32 mouse cellular contexts compared by ENCODE assay signal in genomic region chr1:21326733-21327132, GRCm38 (mm10). TPM values are rescaled to one million over a fixed set of nuclear protein-coding genes. Genes with fewer than 3 reads are reported as not detected.
A peak's percentile ranks its signal among the peaks of the same experiment; 100 is the strongest.
DNase-seq lines count a peak whose midpoint lies in the region; ATAC-seq and TF ChIP-seq lines count a peak whose summit lies in the region.
"Had no signal": no experiment of that assay in that cellular context is flagged by ENCODE, and none has a peak within 500 bp of the region (broad histone marks: within the 10 kb centered on the region; RNA-seq: fewer than 3 reads in every experiment).

No protein-coding gene starts in this region.

- H3K27ac ChIP-seq in kidney, embryonic 16.5 days (ENCODE audit: low read length), result no peak overlapping the region
- H3K27ac ChIP-seq in lung, postnatal 0 days (ENCODE audit: low read length), result no peak overlapping the region
- H3K27ac ChIP-seq in intestine, postnatal 0 days (ENCODE audit: low read depth, low read length), result no peak overlapping the region
- H3K27ac ChIP-seq in heart, embryonic 11.5 days (ENCODE audit: low read depth, low read length), result no peak overlapping the region
- H3K27ac ChIP-seq in forebrain, embryonic 16.5 days (ENCODE audit: low read length), result no peak overlapping the region
- H3K27ac ChIP-seq: gastrocnemius, adult 2 months; hindbrain, embryonic 14.5 days had no signal

- TF ChIP-seq CTCF in lung, postnatal 0 days (IDR thresholded peaks at IDR 0.05), result no peak
- TF ChIP-seq CTCF in intestine, postnatal 0 days (IDR thresholded peaks at IDR 0.05; ENCODE audit: low read depth), result no peak

- H3K36me3 ChIP-seq in kidney, embryonic 16.5 days (ENCODE audit: insufficient read depth, low read length), result no peaks in the 10 kb centered on the region
- no peaks in the 10 kb centered on the region for H3K36me3 ChIP-seq in lung, postnatal 0 days (ENCODE audit: insufficient read depth, low read length)
- H3K36me3 ChIP-seq in intestine, postnatal 0 days (ENCODE audit: control insufficient read depth, insufficient read depth), result no peaks in the 10 kb centered on the region
- H3K36me3 ChIP-seq in heart, embryonic 11.5 days (ENCODE audit: control insufficient read depth, insufficient read depth, low read length), result no peaks in the 10 kb centered on the region
- no peaks in the 10 kb centered on the region for H3K36me3 ChIP-seq in forebrain, embryonic 16.5 days (ENCODE audit: control insufficient read depth, insufficient read depth)
- H3K36me3 ChIP-seq: G1E; heart, embryonic 12.5 days had no signal

- no peaks in the 10 kb centered on the region for H3K4me1 ChIP-seq in kidney, embryonic 16.5 days (ENCODE audit: insufficient read depth, low read length)
- H3K4me1 ChIP-seq in lung, postnatal 0 days (ENCODE audit: insufficient read depth, low read depth, low read length), result no peaks in the 10 kb centered on the region
- no peaks in the 10 kb centered on the region for H3K4me1 ChIP-seq in intestine, postnatal 0 days (replicated peaks; ENCODE audit: control insufficient read depth, insufficient read depth, low read length)
- H3K4me1 ChIP-seq in heart, embryonic 11.5 days (ENCODE audit: control insufficient read depth, insufficient read depth, low read length), result no peaks in the 10 kb centered on the region
- H3K4me1 ChIP-seq in forebrain, embryonic 16.5 days (replicated peaks; ENCODE audit: control insufficient read depth, insufficient read depth, low read length), result no peaks in the 10 kb centered on the region
- H3K4me1 ChIP-seq: heart, embryonic 12.5 days had no signal

- 88% methylated on average over 7 of the region's 7 CpGs for WGBS in kidney, embryonic 16.5 days
- 86% methylated on average over 7 of the region's 7 CpGs for WGBS in lung, postnatal 0 days
- 60% methylated on average over 7 of the region's 7 CpGs for WGBS in intestine, postnatal 0 days
- WGBS in heart, embryonic 11.5 days (ENCODE audit: insufficient replicate concordance), result 84% methylated on average over 7 of the region's 7 CpGs
- 92% methylated on average over 7 of the region's 7 CpGs for WGBS in forebrain, embryonic 16.5 days

- no peak overlapping the region for H3K9ac ChIP-seq in kidney, embryonic 16.5 days (replicated peaks; ENCODE audit: low read length)
- no peak overlapping the region for H3K9ac ChIP-seq in lung, postnatal 0 days (replicated peaks; ENCODE audit: low read depth)
- no peak overlapping the region for H3K9ac ChIP-seq in intestine, postnatal 0 days (ENCODE audit: low read depth, low read length)
- no peak overlapping the region for H3K9ac ChIP-seq in heart, embryonic 11.5 days (ENCODE audit: low read depth, low read length)
- no peak overlapping the region for H3K9ac ChIP-seq in forebrain, embryonic 16.5 days (replicated peaks; ENCODE audit: low read depth, low read length)
- H3K9ac ChIP-seq: heart, embryonic 12.5 days; hindbrain, embryonic 14.5 days had no signal

- H3K4me3 ChIP-seq in kidney, embryonic 16.5 days (ENCODE audit: low read length), result no peak overlapping the region
- no peak overlapping the region for H3K4me3 ChIP-seq in lung, postnatal 0 days (ENCODE audit: low read depth, low read length)
- H3K4me3 ChIP-seq in intestine, postnatal 0 days (ENCODE audit: low read depth, low read length), result no peak overlapping the region
- no peak overlapping the region for H3K4me3 ChIP-seq in heart, embryonic 11.5 days (ENCODE audit: low read depth, low read length)
- H3K4me3 ChIP-seq in forebrain, embryonic 16.5 days (replicated peaks; ENCODE audit: low read length), result no peak overlapping the region
- H3K4me3 ChIP-seq: gastrocnemius, adult 2 months; heart, embryonic 12.5 days had no signal

- ATAC-seq in kidney, embryonic 16.5 days (ENCODE audit: low FRiP score, low TSS enrichment), result no peak
- no peak for ATAC-seq in lung, postnatal 0 days
- ATAC-seq in intestine, postnatal 0 days, result peak; percentile 84
- no peak for ATAC-seq in heart, embryonic 11.5 days (replicated peaks; ENCODE audit: insufficient number of reproducible peaks, low FRiP score, low TSS enrichment)
- no peak for ATAC-seq in forebrain, embryonic 16.5 days
- ATAC-seq: forebrain, embryonic 14.5 days; midbrain, embryonic 16.5 days had no signal

- H3K27me3 ChIP-seq in kidney, embryonic 16.5 days (ENCODE audit: insufficient read depth, low read length), result no peaks in the 10 kb centered on the region
- H3K27me3 ChIP-seq in lung, postnatal 0 days (replicated peaks; ENCODE audit: insufficient read depth, low read length), result no peaks in the 10 kb centered on the region
- no peaks in the 10 kb centered on the region for H3K27me3 ChIP-seq in intestine, postnatal 0 days (replicated peaks; ENCODE audit: control insufficient read depth, insufficient read depth, low read length)
- H3K27me3 ChIP-seq in heart, embryonic 11.5 days (ENCODE audit: control insufficient read depth, insufficient read depth, low read length), result no peaks in the 10 kb centered on the region
- no peaks in the 10 kb centered on the region for H3K27me3 ChIP-seq in forebrain, embryonic 16.5 days (replicated peaks; ENCODE audit: control insufficient read depth, insufficient read depth, low read length)
- H3K27me3 ChIP-seq: heart, embryonic 12.5 days had no signal

- peaks cover 5% of the 10 kb centered on the region; the same call in 1 of the 2 replicates for H3K9me3 ChIP-seq in kidney, embryonic 16.5 days (ENCODE audit: low read length)
- H3K9me3 ChIP-seq in lung, postnatal 0 days (ENCODE audit: low read length), result no peaks in the 10 kb centered on the region
- no peaks in the 10 kb centered on the region for H3K9me3 ChIP-seq in intestine, postnatal 0 days (ENCODE audit: control insufficient read depth)
- peaks cover 2% of the 10 kb centered on the region; the same call in 1 of the 2 replicates for H3K9me3 ChIP-seq in heart, embryonic 11.5 days (replicated peaks; ENCODE audit: control insufficient read depth, low read length)
- no peaks in the 10 kb centered on the region for H3K9me3 ChIP-seq in forebrain, embryonic 16.5 days (ENCODE audit: control insufficient read depth, low read length)

- TF ChIP-seq EP300 in lung, postnatal 0 days (IDR thresholded peaks at IDR 0.05), result peak; percentile 9; the same call in 1 of the 2 replicates

- H3K4me2 ChIP-seq in kidney, embryonic 16.5 days (replicated peaks; ENCODE audit: low read depth, low read length), result no peak overlapping the region
- H3K4me2 ChIP-seq in lung, postnatal 0 days (replicated peaks; ENCODE audit: low read depth, low read length), result no peak overlapping the region
- H3K4me2 ChIP-seq in intestine, postnatal 0 days (replicated peaks; ENCODE audit: low read depth), result no peak overlapping the region
- H3K4me2 ChIP-seq in heart, embryonic 11.5 days, result no peak overlapping the region
- H3K4me2 ChIP-seq in forebrain, embryonic 16.5 days (ENCODE audit: low read length), result no peak overlapping the region
- H3K4me2 ChIP-seq: heart, embryonic 12.5 days; hindbrain, embryonic 14.5 days; liver, embryonic 11.5 days; midbrain, embryonic 11.5 days had no signal

- peak; percentile 55 to 79 for DNase-seq in kidney, adult 8-10 months
- DNase-seq in lung, postnatal 0 days (ENCODE audit: low spot score), result peak; percentile 13
- DNase-seq in lung, postnatal 25 days (ENCODE audit: low spot score), result no peak
- DNase-seq: adrenal gland, postnatal 10 days; cerebellum, adult 9-10 months; cerebellum, postnatal 36 days; gastrocnemius, adult 2 months; gastrocnemius, postnatal 36 days; heart, adult 18-20 months; lung, adult 18-20 months; lung, postnatal 10 days; right cerebral cortex, postnatal 25 days; spleen, adult 18-20 months; thymus, postnatal 4 days had no signal

RNA-seq across cellular contexts. Expression of gene Khdc1a, which starts 22.7 kb away (rescaled TPM):
- polyA plus RNA-seq in kidney, embryonic 16.5 days (2015; fragmentation: Nextera tagmentation; extraction: Ambion mirVana), result not detected in 2 replicates
- polyA plus RNA-seq in lung, postnatal 0 days (2015; fragmentation: Nextera tagmentation; extraction: Ambion mirVana), result not detected in 2 replicates
- not detected in 2 replicates for polyA plus RNA-seq in intestine, postnatal 0 days (2015; fragmentation: Nextera tagmentation; extraction: Ambion mirVana)
- polyA plus RNA-seq in heart, embryonic 11.5 days (2014; fragmentation: Nextera tagmentation; extraction: Ambion mirVana), result not detected in 2 replicates
- not detected in 2 replicates for polyA plus RNA-seq in forebrain, embryonic 16.5 days (2015; fragmentation: Nextera tagmentation; extraction: Ambion mirVana)
- polyA plus RNA-seq: C2C12; embryonic facial prominence, embryonic 11.5 days; forebrain, embryonic 14.5 days; frontal cortex, adult 2 months; G1E; heart, embryonic 12.5 days; heart, postnatal 0 days; hindbrain, embryonic 14.5 days; limb, embryonic 11.5 days; liver, embryonic 11.5 days; midbrain, embryonic 11.5 days; midbrain, embryonic 16.5 days; neural tube, embryonic 11.5 days had no signal

RNA-seq across cellular contexts. Expression of gene Khdc1c, which starts 41.4 kb away (rescaled TPM):
- not detected in 2 replicates for polyA plus RNA-seq in kidney, embryonic 16.5 days (2015; fragmentation: Nextera tagmentation; extraction: Ambion mirVana)
- polyA plus RNA-seq in lung, postnatal 0 days (2015; fragmentation: Nextera tagmentation; extraction: Ambion mirVana), result not detected in 2 replicates
- not detected in 2 replicates for polyA plus RNA-seq in intestine, postnatal 0 days (2015; fragmentation: Nextera tagmentation; extraction: Ambion mirVana)
- not detected in 2 replicates for polyA plus RNA-seq in heart, embryonic 11.5 days (2014; fragmentation: Nextera tagmentation; extraction: Ambion mirVana)
- not detected in 2 replicates for polyA plus RNA-seq in forebrain, embryonic 16.5 days (2015; fragmentation: Nextera tagmentation; extraction: Ambion mirVana)
- polyA plus RNA-seq: C2C12; embryonic facial prominence, embryonic 11.5 days; forebrain, embryonic 14.5 days; frontal cortex, adult 2 months; G1E; heart, embryonic 12.5 days; heart, postnatal 0 days; hindbrain, embryonic 14.5 days; limb, embryonic 11.5 days; liver, embryonic 11.5 days; midbrain, embryonic 11.5 days; midbrain, embryonic 16.5 days; neural tube, embryonic 11.5 days; thymus, postnatal 0 days had no signal

RNA-seq across cellular contexts. Expression of gene Khdc1b, which starts 56.6 kb away (rescaled TPM):
- 0.08 TPM in 1 of 2 replicates, not detected in the other for polyA plus RNA-seq in kidney, embryonic 16.5 days (2015; fragmentation: Nextera tagmentation; extraction: Ambion mirVana)
- not detected in 2 replicates for polyA plus RNA-seq in lung, postnatal 0 days (2015; fragmentation: Nextera tagmentation; extraction: Ambion mirVana)
- 0.07 and 0.08 TPM in 2 replicates for polyA plus RNA-seq in intestine, postnatal 0 days (2015; fragmentation: Nextera tagmentation; extraction: Ambion mirVana)
- 0.15 TPM in 1 of 2 replicates, not detected in the other for polyA plus RNA-seq in heart, embryonic 11.5 days (2014; fragmentation: Nextera tagmentation; extraction: Ambion mirVana)
- polyA plus RNA-seq in forebrain, embryonic 16.5 days (2015; fragmentation: Nextera tagmentation; extraction: Ambion mirVana), result 0.10 TPM in 1 of 2 replicates, not detected in the other
- polyA plus RNA-seq: C2C12; embryonic facial prominence, embryonic 11.5 days; forebrain, embryonic 14.5 days; frontal cortex, adult 2 months; G1E; heart, embryonic 12.5 days; heart, postnatal 0 days; limb, embryonic 11.5 days; liver, embryonic 11.5 days; midbrain, embryonic 11.5 days; neural tube, embryonic 11.5 days had no signal
